Mouse (Mus musculus) monocyte, adult 59 days (primary cell): Measurements from ENCODE around the gene Abcg8. TPM values are rescaled to one million over a fixed set of nuclear protein-coding genes. Genes with fewer than 3 reads are reported as not detected.

Source experiments
- total RNA-seq, 2 experiments: library from RNA; stranded (reverse); gene quantifications; one replicate each; pipeline ENCODE4 v1.2.4; 2023

The Abcg8 gene
- not detected for total RNA-seq

DNA sequence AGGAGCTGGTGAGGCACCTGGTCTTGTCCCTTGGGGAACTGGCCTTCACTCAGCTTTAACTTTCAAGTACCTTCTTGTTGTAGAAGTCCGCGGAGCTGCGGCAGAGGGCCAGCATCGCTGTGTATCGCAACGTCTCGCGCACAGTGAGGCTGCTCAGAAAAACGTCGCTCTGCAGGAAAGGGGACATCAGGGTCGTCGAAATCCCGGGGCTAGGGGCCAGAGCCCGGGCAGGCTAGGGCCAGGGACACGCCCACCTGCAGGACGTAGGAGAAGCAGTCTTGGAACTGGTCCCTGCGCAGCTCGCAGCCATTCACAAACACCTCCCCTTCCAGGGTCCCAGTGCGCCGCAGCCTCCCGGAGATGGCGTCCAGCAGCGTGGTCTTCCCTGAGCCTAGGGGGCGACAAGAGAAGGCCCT is at the start of gene Abcg8:
Abcg8 (plus strand) TSS at position 352 of the 416 bp plus-strand sequence.

DNA sequence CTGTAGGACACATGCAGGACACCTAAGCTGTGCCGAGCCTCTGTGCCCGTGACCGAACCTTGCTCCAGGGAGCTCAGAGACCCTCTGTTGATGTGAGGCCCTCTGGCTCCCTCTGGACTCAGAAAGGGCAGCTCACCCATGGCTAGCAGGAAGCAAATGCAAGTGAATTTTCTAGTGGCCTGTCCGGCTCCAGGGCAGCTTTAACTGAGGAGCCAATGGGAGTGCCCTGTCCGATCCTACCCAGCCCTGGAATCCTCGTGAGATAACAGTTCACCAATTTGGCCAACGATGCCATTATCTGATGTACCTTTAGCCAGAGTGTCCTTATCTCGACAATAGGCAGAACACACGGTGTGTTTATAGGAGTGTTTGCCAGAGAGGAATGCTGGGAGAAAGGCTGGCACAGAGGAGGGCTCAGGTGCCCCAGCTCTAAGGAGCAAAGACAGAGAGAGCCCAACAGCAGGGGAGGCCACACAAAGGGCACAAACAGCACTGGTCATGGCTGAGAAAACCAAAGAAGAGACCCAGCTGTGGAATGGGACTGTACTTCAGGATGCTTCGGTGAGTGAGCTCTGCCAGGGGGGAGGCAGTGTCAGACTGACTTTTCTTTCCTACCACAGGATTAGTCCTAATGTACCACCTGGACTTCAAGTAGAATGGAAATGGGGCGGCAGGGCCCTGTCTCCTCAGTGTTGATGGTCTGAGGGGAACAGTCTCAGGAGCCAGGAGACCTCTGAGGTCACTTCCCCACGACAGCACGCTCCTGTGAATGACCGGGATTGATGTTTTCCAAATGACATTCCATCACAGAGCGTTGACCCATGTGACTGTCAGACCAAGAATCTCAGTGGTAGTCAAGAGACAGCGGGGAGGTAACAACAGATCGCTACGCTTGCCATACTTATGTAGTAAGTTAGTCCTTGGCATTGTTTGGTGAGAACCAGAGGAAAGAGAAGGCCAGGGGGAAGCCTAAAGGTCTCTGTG is 6.9 kb downstream of the Abcg8 start, which contains the start of gene Abcg5:
Abcg5 (minus strand) TSS at position 278 of the 984 bp plus-strand sequence.

Other genes with a start within 250 kb of the Abcg8 start
- gene Thada, start 210.1 kb upstream of the Abcg8 start, total RNA-seq = 10 to 100 TPM; 22.0 to 26.1 TPM
- not detected for gene Plekhh2, start 164.4 kb upstream of the Abcg8 start, total RNA-seq
- 1 to 10 TPM; 1.4 to 1.7 TPM for gene Dync2li1, start 49.8 kb upstream of the Abcg8 start, total RNA-seq
- gene Abcg5, start 6.7 kb downstream of the Abcg8 start, total RNA-seq = not detected
- gene Lrpprc, start 114.5 kb downstream of the Abcg8 start, total RNA-seq = 10 to 100 TPM; 21.1 to 27.5 TPM